22 mouse cellular contexts compared by ENCODE assay signal in genomic region chr4:118424541-118425160, GRCm38 (mm10). TPM values are rescaled to one million over a fixed set of nuclear protein-coding genes. Genes with fewer than 3 reads are reported as not detected.
DNase-seq lines count a peak whose midpoint lies in the region; ATAC-seq lines count a peak whose summit lies in the region.
"Had no signal": no experiment of that assay in that cellular context is flagged by ENCODE, and none has a peak within 500 bp of the region (broad histone marks: within the 10 kb centered on the region; RNA-seq: fewer than 3 reads in every experiment).

No protein-coding gene starts in this region.

- no peak overlapping the region for H3K4me3 ChIP-seq in liver, embryonic 13.5 days (replicated peaks)
- H3K4me3 ChIP-seq: embryonic facial prominence, embryonic 12.5 days; hindbrain, embryonic 15.5 days; intestine, embryonic 15.5 days; limb, embryonic 13.5 days; neural tube, embryonic 13.5 days had no signal

- H3K9ac ChIP-seq in liver, embryonic 13.5 days, result peak overlapping the region; percentile 55
- H3K9ac ChIP-seq: embryonic facial prominence, embryonic 12.5 days; hindbrain, embryonic 15.5 days; intestine, embryonic 15.5 days; limb, embryonic 13.5 days; neural tube, embryonic 13.5 days had no signal

- H3K36me3 ChIP-seq in liver, embryonic 13.5 days, result peaks cover 22% of the 10 kb centered on the region

- H3K9me3 ChIP-seq in liver, embryonic 13.5 days (replicated peaks), result no peaks in the 10 kb centered on the region
- H3K9me3 ChIP-seq: embryonic facial prominence, embryonic 12.5 days; hindbrain, embryonic 15.5 days; intestine, embryonic 15.5 days; limb, embryonic 13.5 days; neural tube, embryonic 13.5 days had no signal

- peak; percentile 47 for DNase-seq in MEL-GATA-1-ER (ENCODE audit: extremely low read depth, low read depth)
- DNase-seq in c-Kit-positive CD71-positive TER-119-positive erythroid progenitor cells, embryonic 14.5 days (ENCODE audit: low spot score), result peak; percentile 75
- DNase-seq in liver, embryonic 13.5 days, result peak; percentile 71
- DNase-seq in lung, postnatal 36 days, result peak; percentile 62
- no peak for DNase-seq in frontal cortex, adult 2 months (ENCODE audit: extremely low spot score in 1 of 2, low spot score in 1 of 2)
- DNase-seq in embryo, embryonic 10 days (ENCODE audit: low spot score), result no peak
- no peak for DNase-seq in adrenal gland, adult 8-10 months
- DNase-seq: adrenal gland, postnatal 36 days; cerebellum, adult 8-10 months; gastrocnemius, postnatal 10 days; heart, adult 18-20 months; heart, postnatal 36 days; kidney, adult 9 months; kidney, postnatal 36 days; midbrain, embryonic 14.5 days; thymus, postnatal 4 days had no signal

- H3K4me2 ChIP-seq in liver, embryonic 13.5 days, result peak overlapping the region; percentile 46
- H3K4me2 ChIP-seq: embryonic facial prominence, embryonic 12.5 days; hindbrain, embryonic 15.5 days; intestine, embryonic 15.5 days; limb, embryonic 13.5 days; neural tube, embryonic 13.5 days had no signal

- H3K27me3 ChIP-seq in liver, embryonic 13.5 days, result no peaks in the 10 kb centered on the region
- H3K27me3 ChIP-seq: embryonic facial prominence, embryonic 12.5 days; hindbrain, embryonic 15.5 days; intestine, embryonic 15.5 days; limb, embryonic 13.5 days; neural tube, embryonic 13.5 days had no signal

- peak overlapping the region; percentile 93 for H3K27ac ChIP-seq in liver, embryonic 13.5 days
- H3K27ac ChIP-seq: embryonic facial prominence, embryonic 12.5 days; hindbrain, embryonic 15.5 days; intestine, embryonic 15.5 days; limb, embryonic 13.5 days; macrophage; neural tube, embryonic 13.5 days had no signal

- 11% methylated on average over 4 of the region's 4 CpGs for WGBS in liver, embryonic 13.5 days (ENCODE audit: insufficient replicate concordance)

- peaks cover 65% of the 10 kb centered on the region for H3K4me1 ChIP-seq in liver, embryonic 13.5 days (replicated peaks)

- ATAC-seq in liver, embryonic 13.5 days (ENCODE audit: low read depth), result peak; percentile 62
- ATAC-seq: intestine, embryonic 15.5 days had no signal

RNA-seq across cellular contexts. Expression of gene Elovl1, which starts 3.2 kb away (rescaled TPM):
- polyA plus RNA-seq in liver, embryonic 13.5 days (2015; fragmentation: Nextera tagmentation; extraction: Ambion mirVana), result 106 and 107 TPM in 2 replicates
- polyA plus RNA-seq in frontal cortex, adult 2 months (2012; rRNA removed), result 65.2 and 76.6 TPM in 2 replicates
- total RNA-seq in adrenal gland, adult 8-10 months (2022), result 100 to 1,000 TPM in 2 of 4 experiments, 10 to 100 TPM in 2; 73.8 to 108 (median 99.3) TPM

RNA-seq across cellular contexts. Expression of gene Cdc20, which starts 12.5 kb away (rescaled TPM):
- polyA plus RNA-seq in liver, embryonic 13.5 days (2015; fragmentation: Nextera tagmentation; extraction: Ambion mirVana), result 210 and 211 TPM in 2 replicates
- 2.2 and 2.8 TPM in 2 replicates for polyA plus RNA-seq in frontal cortex, adult 2 months (2012; rRNA removed)
- total RNA-seq in adrenal gland, adult 8-10 months (2022), result 1 to 10 TPM; 2.7 to 4.8 (median 3.8) TPM

RNA-seq across cellular contexts. Expression of gene Med8, which starts 15.5 kb away (rescaled TPM):
- 97.4 and 107 TPM in 2 replicates for polyA plus RNA-seq in liver, embryonic 13.5 days (2015; fragmentation: Nextera tagmentation; extraction: Ambion mirVana)
- polyA plus RNA-seq in frontal cortex, adult 2 months (2012; rRNA removed), result 52.1 and 56.8 TPM in 2 replicates
- total RNA-seq in adrenal gland, adult 8-10 months (2022), result 10 to 100 TPM; 61.3 to 67.6 (median 66.8) TPM

RNA-seq across cellular contexts. Expression of gene Szt2, which starts 15.6 kb away (rescaled TPM):
- polyA plus RNA-seq in liver, embryonic 13.5 days (2015; fragmentation: Nextera tagmentation; extraction: Ambion mirVana), result 2.0 TPM in 2 replicates
- polyA plus RNA-seq in frontal cortex, adult 2 months (2012; rRNA removed), result 40.2 and 41.3 TPM in 2 replicates
- total RNA-seq in adrenal gland, adult 8-10 months (2022), result 10 to 100 TPM; 22.4 to 45.1 (median 31.7) TPM

RNA-seq across cellular contexts. Expression of gene Mpl, which starts 32.7 kb away (rescaled TPM):
- 10.8 and 10.9 TPM in 2 replicates for polyA plus RNA-seq in liver, embryonic 13.5 days (2015; fragmentation: Nextera tagmentation; extraction: Ambion mirVana)
- polyA plus RNA-seq in frontal cortex, adult 2 months (2012; rRNA removed), result 0.32 and 1.0 TPM in 2 replicates
- total RNA-seq in adrenal gland, adult 8-10 months (2022), result under 1 TPM in 1 of 4 experiments, not detected in 3; 0.15 TPM
- polyA plus RNA-seq: midbrain, embryonic 14.5 days had no signal

Comparison
In these comparisons a context has a peak if more than half of its experiments do, and no peak if none do; other contexts are left out.
1. DNase-seq: peak in MEL-GATA-1-ER (single experiment), c-Kit-positive CD71-positive TER-119-positive erythroid progenitor cells, embryonic 14.5 days (single experiment), liver, embryonic 13.5 days (single experiment) and lung, postnatal 36 days (single experiment); none in frontal cortex, adult 2 months (0 of 2), embryo, embryonic 10 days (single experiment) and adrenal gland, adult 8-10 months (single experiment).
2. RNA of gene Cdc20, which starts 12.5 kb away (polyA plus RNA-seq): 210 to 211 TPM in liver, embryonic 13.5 days; 2.2 to 2.8 TPM in frontal cortex, adult 2 months; every median in the first group is over 10 times any median in the second.